Mouse (Mus musculus): Measurements from ENCODE around the gene Slc37a4.

DNA sequence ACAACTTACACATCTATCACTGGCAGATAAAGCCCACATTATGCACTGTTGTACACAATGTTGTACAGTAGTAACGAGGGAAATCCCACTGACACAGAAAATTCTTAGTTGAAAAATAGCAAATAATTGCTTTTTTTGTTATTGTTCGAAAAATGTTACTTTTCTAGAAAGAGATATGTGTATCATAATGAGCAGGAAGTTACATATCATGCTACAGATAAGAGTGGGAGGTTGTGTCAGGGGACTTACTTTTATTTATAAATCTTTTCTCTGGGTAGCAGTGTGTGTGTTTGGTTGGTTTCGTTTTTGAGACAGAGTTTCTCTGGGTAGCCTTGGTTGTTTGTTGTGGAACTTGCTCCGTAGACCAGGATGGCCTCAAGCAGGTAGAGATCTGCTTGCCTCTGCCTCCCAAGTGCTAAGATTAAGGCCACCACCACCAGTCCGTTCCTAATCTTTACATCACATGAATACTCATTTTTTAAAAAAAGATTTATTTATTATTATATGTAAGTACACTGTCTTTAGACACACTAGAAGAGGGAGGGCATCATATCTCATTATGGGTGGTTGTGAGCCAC is 18.4 kb upstream of the Slc37a4 start:
- no peak for TF ChIP-seq CTCF (IDR thresholded peaks at IDR 0.05)
- no peak for TF ChIP-seq POLR2A (IDR thresholded peaks at IDR 0.05; ENCODE audit: insufficient read depth, low read depth, low read length)
